Mouse (Mus musculus): ENCODE results near the gene Pfdn2. TPM values are rescaled to one million over a fixed set of nuclear protein-coding genes. Genes with fewer than 3 reads are reported as not detected.

Pfdn2 gene
- polyA plus RNA-seq, 1 experiment from 2014 or later: 60.9 TPM

Other genes starting within 250 kb of the Pfdn2 start
- 1.8 and 2.5 TPM in 2 replicates for gene Cfap126, start 231.8 kb upstream of the Pfdn2 start, polyA plus RNA-seq (2015; fragmentation: Nextera tagmentation; extraction: Ambion mirVana)
- gene Sdhc, start 195.1 kb upstream of the Pfdn2 start, polyA plus RNA-seq (2015; fragmentation: Nextera tagmentation; extraction: Ambion mirVana): 140 and 164 TPM in 2 replicates
- 0.14 TPM in 1 of 2 replicates, not detected in the other for gene Mpz, start 195.0 kb upstream of the Pfdn2 start, polyA plus RNA-seq (2015; fragmentation: Nextera tagmentation; extraction: Ambion mirVana)
- gene Pcp4l1, start 149.4 kb upstream of the Pfdn2 start, polyA plus RNA-seq (2015; fragmentation: Nextera tagmentation; extraction: Ambion mirVana): 1.5 and 1.8 TPM in 2 replicates
- gene Nr1i3, start 131.7 kb upstream of the Pfdn2 start, polyA plus RNA-seq (2015; fragmentation: Nextera tagmentation; extraction: Ambion mirVana): 0.39 and 0.52 TPM in 2 replicates
- gene Tomm40l, start 123.2 kb upstream of the Pfdn2 start, polyA plus RNA-seq (2015; fragmentation: Nextera tagmentation; extraction: Ambion mirVana): 19.3 and 21.4 TPM in 2 replicates
- 3,578 and 3,897 TPM in 2 replicates for gene Apoa2, start 120.6 kb upstream of the Pfdn2 start, polyA plus RNA-seq (2015; fragmentation: Nextera tagmentation; extraction: Ambion mirVana)
- 68.2 and 69.6 TPM in 2 replicates for gene Fcer1g, start 111.3 kb upstream of the Pfdn2 start, polyA plus RNA-seq (2015; fragmentation: Nextera tagmentation; extraction: Ambion mirVana)
- 0.43 and 0.46 TPM in 2 replicates for gene Adamts4, start 95.2 kb upstream of the Pfdn2 start, polyA plus RNA-seq (2015; fragmentation: Nextera tagmentation; extraction: Ambion mirVana)
- gene Ndufs2, start 94.3 kb upstream of the Pfdn2 start, polyA plus RNA-seq (2015; fragmentation: Nextera tagmentation; extraction: Ambion mirVana): 152 and 167 TPM in 2 replicates
- gene B4galt3, start 75.3 kb upstream of the Pfdn2 start, polyA plus RNA-seq (2015; fragmentation: Nextera tagmentation; extraction: Ambion mirVana): 24.9 and 26.5 TPM in 2 replicates
- gene Ppox, start 64.5 kb upstream of the Pfdn2 start, polyA plus RNA-seq (2015; fragmentation: Nextera tagmentation; extraction: Ambion mirVana): 174 and 175 TPM in 2 replicates
- gene Usp21, start 57.7 kb upstream of the Pfdn2 start, polyA plus RNA-seq (2015; fragmentation: Nextera tagmentation; extraction: Ambion mirVana): 25.8 and 26.7 TPM in 2 replicates
- 53.3 and 57.1 TPM in 2 replicates for gene Ufc1, start 50.6 kb upstream of the Pfdn2 start, polyA plus RNA-seq (2015; fragmentation: Nextera tagmentation; extraction: Ambion mirVana)
- 20.3 and 22.7 TPM in 2 replicates for gene Dedd, start 16.5 kb upstream of the Pfdn2 start, polyA plus RNA-seq (2015; fragmentation: Nextera tagmentation; extraction: Ambion mirVana)
- gene Nit1, start within 50 bp of the Pfdn2 start, polyA plus RNA-seq (2015; fragmentation: Nextera tagmentation; extraction: Ambion mirVana): 24.1 and 29.1 TPM in 2 replicates
- gene Klhdc9, start 15.1 kb downstream of the Pfdn2 start, polyA plus RNA-seq (2015; fragmentation: Nextera tagmentation; extraction: Ambion mirVana): 0.13 and 0.18 TPM in 2 replicates
- 0.08 and 0.14 TPM in 2 replicates for gene Nectin4, start 24.4 kb downstream of the Pfdn2 start, polyA plus RNA-seq (2015; fragmentation: Nextera tagmentation; extraction: Ambion mirVana)
- 3.3 and 3.8 TPM in 2 replicates for gene Arhgap30, start 43.3 kb downstream of the Pfdn2 start, polyA plus RNA-seq (2015; fragmentation: Nextera tagmentation; extraction: Ambion mirVana)
- gene Usf1, start 65.6 kb downstream of the Pfdn2 start, polyA plus RNA-seq (2015; fragmentation: Nextera tagmentation; extraction: Ambion mirVana): 20.9 and 25.3 TPM in 2 replicates
- gene Tstd1, start 73.2 kb downstream of the Pfdn2 start, polyA plus RNA-seq (2015; fragmentation: Nextera tagmentation; extraction: Ambion mirVana): 1.3 and 1.6 TPM in 2 replicates
- gene F11r, start 91.9 kb downstream of the Pfdn2 start, polyA plus RNA-seq (2015; fragmentation: Nextera tagmentation; extraction: Ambion mirVana): 20.6 and 24.3 TPM in 2 replicates
- 3.5 and 3.7 TPM in 2 replicates for gene Alyref2, start 157.8 kb downstream of the Pfdn2 start, polyA plus RNA-seq (2015; fragmentation: Nextera tagmentation; extraction: Ambion mirVana)
- not detected in 2 replicates for gene Itln1, start 189.6 kb downstream of the Pfdn2 start, polyA plus RNA-seq (2015; fragmentation: Nextera tagmentation; extraction: Ambion mirVana)
- gene Cd244a, start 213.5 kb downstream of the Pfdn2 start, polyA plus RNA-seq (2015; fragmentation: Nextera tagmentation; extraction: Ambion mirVana): 0.37 and 0.46 TPM in 2 replicates